Mouse (Mus musculus): ENCODE results near the gene Gsx1.
A peak's percentile ranks its signal among the peaks of the same experiment; 100 is the strongest.

Gsx1 gene

GRCm38 (mm10) chr5:147204905-147205304 is 16.4 kb downstream of the Gsx1 start:
- no peak for DNase-seq (ENCODE audit: low read depth)

- DNase-seq (ENCODE audit: low read depth): no peak
Measured at GRCm38 (mm10) chr5:147207852-147208251, 19.4 kb downstream of the Gsx1 start.

GRCm38 (mm10) chr5:147208471-147208870 is 20.0 kb downstream of the Gsx1 start:
- no peak for DNase-seq (ENCODE audit: low read depth)

- DNase-seq (ENCODE audit: low read depth): peak; percentile 51
Measured at GRCm38 (mm10) chr5:147227354-147228112, 39.0 kb downstream of the Gsx1 start.

GRCm38 (mm10) chr5:147235406-147236309 is 47.2 kb downstream of the Gsx1 start:
- DNase-seq (ENCODE audit: low read depth): no peak

Measured in c-Kit-positive CD71-negative TER-119-negative erythroid progenitor cells, embryonic 14.5 days (primary cell).